Mouse (Mus musculus) stomach, embryonic 16.5 days (tissue): Measurements from ENCODE around the gene Srgap1. TPM values are rescaled to one million over a fixed set of nuclear protein-coding genes. Genes with fewer than 3 reads are reported as not detected.

Experiments
- ATAC-seq: fragments of 200-750 bp; cut with Nextera tagmentation; 2 replicates; pipeline ENCODE4 v1.8.0; 2017; ENCODE audit warnings: moderate number of reproducible peaks, moderate TSS enrichment; ENCODE audit not compliant: insufficient read depth, low FRiP score
- H3K27ac ChIP-seq: fragments of 300-500 bp; sonication (generic); 2 replicates; pipeline ENCODE4 v1.5.1; 2014; ENCODE audit warnings: low read length
- H3K27me3 ChIP-seq: fragments of 300-500 bp; sonication (generic); 2 replicates; pipeline ENCODE4 v1.6.1; 2014; ENCODE audit warnings: low read length, control low read depth, mixed read lengths; ENCODE audit not compliant: control insufficient read depth, insufficient read depth
- H3K36me3 ChIP-seq: fragments of 300-500 bp; sonication (generic); 2 replicates; pipeline ENCODE4 v1.6.1; 2014; ENCODE audit warnings: low read length; ENCODE audit not compliant: control insufficient read depth, insufficient read depth
- H3K4me1 ChIP-seq: fragments of 300-500 bp; sonication (generic); 2 replicates; pipeline ENCODE4 v1.6.1; 2014; ENCODE audit warnings: low read length, control low read depth, mixed read lengths; ENCODE audit not compliant: control insufficient read depth, insufficient read depth
- H3K4me2 ChIP-seq: fragments of 300-500 bp; sonication (generic); 2 replicates; pipeline ENCODE4 v1.6.1; 2014; ENCODE audit warnings: low read depth, low read length, mixed read lengths
- H3K4me3 ChIP-seq: fragments of 300-500 bp; sonication (generic); replicated peaks from 2 replicates; pipeline ENCODE4 v1.5.1; 2014; ENCODE audit warnings: mild to moderate bottlenecking, low read length
- H3K9ac ChIP-seq: fragments of 300-500 bp; sonication (generic); 2 replicates; pipeline ENCODE4 v1.6.1; 2014; ENCODE audit warnings: low read length
- H3K9me3 ChIP-seq: fragments of 300-500 bp; sonication (generic); replicated peaks from 2 replicates; pipeline ENCODE4 v1.6.1; 2016; ENCODE audit warnings: low read length, control low read depth; ENCODE audit not compliant: control insufficient read depth
- WGBS: fragments of 180-500 bp; shearing (Covaris S2); extraction: QIAGEN DNeasy Blood & Tissue Kit; methylation state at CpG from one replicate; pipeline ENCODE4 v1.1.7; 2014; 5-methylcytosine and 5-hydroxymethylcytosine counted together
- polyA plus RNA-seq: library from polyadenylated mRNA; unstranded; fragments of >200 nt; fragmentation: Nextera tagmentation; extraction: Ambion mirVana; gene quantifications from 2 replicates; pipeline ENCODE4 v1.2.1, GENCODE M21; 2015

The Srgap1 gene
- polyA plus RNA-seq, 1 experiment from 2014 or later = 5.6 TPM

GRCm38 (mm10) chr10:122008370-122008730 is 38.8 kb downstream of the Srgap1 start:
- 52% methylated on average over 2 of the region's 2 CpGs for WGBS
- H3K4me3 ChIP-seq = no peak overlapping the region
- no peak for ATAC-seq
- no peaks in the 10 kb centered on the region for H3K9me3 ChIP-seq
- H3K9ac ChIP-seq = no peak overlapping the region
- H3K27me3 ChIP-seq = no peaks in the 10 kb centered on the region
- H3K4me1 ChIP-seq = peaks cover 29% of the 10 kb centered on the region
- no peaks in the 10 kb centered on the region for H3K36me3 ChIP-seq
- peak overlapping the region; percentile 39; the same call in 1 of the 2 replicates for H3K27ac ChIP-seq
- peak overlapping the region; percentile 29; the same call in 1 of the 2 replicates for H3K4me2 ChIP-seq

- WGBS = 64% methylated on average over 5 of the region's 5 CpGs
- Histone ChIP-seq H3K27me3 (no peaks in the 10 kb centered on the region), H3K9me3 (no peaks in the 10 kb centered on the region), H3K4me2 (no peak overlapping the region), H3K4me1 (peaks cover 29% of the 10 kb centered on the region), H3K9ac (no peak overlapping the region), H3K4me3 (no peak overlapping the region), H3K27ac (no peak overlapping the region; the same call in 1 of the 2 replicates), H3K36me3 (no peaks in the 10 kb centered on the region)
- ATAC-seq = peak; percentile 37; the same call in 1 of the 2 replicates
Measured at GRCm38 (mm10) chr10:122006606-122007005, 40.5 kb downstream of the Srgap1 start.

DNA sequence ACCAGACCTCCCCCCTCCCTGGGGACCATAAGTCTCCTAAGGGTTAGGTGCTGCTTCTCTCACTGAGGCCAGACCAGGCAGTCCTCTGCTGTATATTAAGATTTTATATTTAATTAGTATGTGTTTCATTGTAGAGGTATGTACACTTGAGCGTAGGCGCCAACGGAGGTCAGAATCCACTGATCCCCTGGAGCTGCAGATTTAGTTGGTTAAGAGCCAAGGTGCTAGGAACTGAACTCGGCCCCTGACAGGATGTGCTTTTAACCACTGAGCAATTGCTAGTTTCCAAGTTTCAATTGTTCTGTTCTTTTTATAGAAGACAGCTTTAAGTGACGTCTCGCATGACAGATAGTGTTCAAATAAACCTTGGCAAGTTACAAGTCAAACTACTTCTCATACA is 41.0 kb downstream of the Srgap1 start:
- no peak for ATAC-seq
- H3K9me3 ChIP-seq = no peaks in the 10 kb centered on the region

DNA sequence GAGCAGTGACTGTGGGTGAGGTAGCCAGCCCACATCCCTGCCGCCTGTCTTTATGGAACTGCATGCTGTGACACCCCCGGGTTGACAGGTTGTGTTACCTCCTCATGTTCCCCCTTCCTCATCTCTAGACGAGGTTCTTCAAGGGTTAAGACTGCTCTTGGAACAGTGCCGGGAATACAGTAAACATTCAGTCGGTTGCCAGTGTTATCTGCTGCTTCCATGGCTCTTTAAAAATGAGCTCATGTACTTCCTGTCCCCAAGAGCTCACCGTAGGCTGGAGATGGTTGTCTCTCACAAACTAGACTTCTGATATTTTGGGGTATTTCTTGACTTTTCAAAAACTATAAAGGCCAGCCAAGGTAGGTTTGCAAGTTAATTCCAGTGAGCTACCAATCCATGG is 41.6 kb downstream of the Srgap1 start:
- Histone ChIP-seq H3K9ac (no peak overlapping the region), H3K27me3 (no peaks in the 10 kb centered on the region), H3K9me3 (no peaks in the 10 kb centered on the region), H3K4me1 (peaks cover 29% of the 10 kb centered on the region), H3K36me3 (no peaks in the 10 kb centered on the region), H3K4me2 (no peak overlapping the region), H3K4me3 (no peak overlapping the region), H3K27ac (no peak overlapping the region)
- ATAC-seq = no peak
- 25% methylated on average over 6 of the region's 6 CpGs for WGBS

More for the DNA sequence above, 41.0 kb downstream of the Srgap1 start:
- no peaks in the 10 kb centered on the region for H3K36me3 ChIP-seq
- no peak overlapping the region for H3K4me2 ChIP-seq
- H3K9ac ChIP-seq = no peak overlapping the region
- WGBS = 59% methylated on average over 6 of the region's 6 CpGs
- no peaks in the 10 kb centered on the region for H3K27me3 ChIP-seq
- no peak overlapping the region for H3K4me3 ChIP-seq
- peaks cover 29% of the 10 kb centered on the region for H3K4me1 ChIP-seq
- H3K27ac ChIP-seq = no peak overlapping the region

- Histone ChIP-seq H3K9me3 (no peaks in the 10 kb centered on the region), H3K27me3 (no peaks in the 10 kb centered on the region), H3K4me1 (peaks cover 15% of the 10 kb centered on the region), H3K4me3 (no peak overlapping the region), H3K36me3 (no peaks in the 10 kb centered on the region), H3K4me2 (no peak overlapping the region), H3K27ac (no peak overlapping the region), H3K9ac (no peak overlapping the region)
- no peak for ATAC-seq
- WGBS = 56% methylated on average over 6 of the region's 6 CpGs
Measured at GRCm38 (mm10) chr10:122002930-122003329, 44.2 kb downstream of the Srgap1 start.

- no peak overlapping the region for H3K27ac ChIP-seq
- 54% methylated on average over 7 of the region's 7 CpGs for WGBS
- H3K27me3 ChIP-seq = no peaks in the 10 kb centered on the region
- H3K36me3 ChIP-seq = no peaks in the 10 kb centered on the region
- H3K9ac ChIP-seq = no peak overlapping the region
- H3K9me3 ChIP-seq = no peaks in the 10 kb centered on the region
- H3K4me1 ChIP-seq = 0 out of 2 replicates have a peak, but pooled peaks cover 4% of the 10 kb centered on the region
- no peak for ATAC-seq
- H3K4me3 ChIP-seq = no peak overlapping the region
- H3K4me2 ChIP-seq = no peak overlapping the region
Measured at GRCm38 (mm10) chr10:121998806-121999205, 48.3 kb downstream of the Srgap1 start.

DNA sequence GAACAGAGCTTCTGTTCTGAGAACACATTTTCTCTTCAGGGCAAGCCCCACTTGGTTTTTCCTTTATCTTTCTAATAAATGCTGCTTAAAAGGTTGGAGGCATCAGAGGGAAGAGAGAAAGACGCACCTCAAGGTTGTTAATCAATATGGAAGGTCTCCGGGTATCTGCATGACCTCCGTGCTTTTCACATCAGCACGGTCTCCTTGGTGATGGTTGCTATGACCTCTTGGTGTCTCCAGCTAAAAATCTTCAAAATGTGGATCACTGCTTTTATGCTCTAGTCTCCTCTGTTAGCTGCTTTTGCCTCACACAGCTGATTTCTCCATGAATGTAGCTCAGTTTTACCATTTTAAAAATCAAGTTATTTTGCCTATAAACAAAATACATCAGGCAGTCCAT is 50.6 kb downstream of the Srgap1 start:
- no peak overlapping the region for H3K27ac ChIP-seq
- H3K27me3 ChIP-seq = no peaks in the 10 kb centered on the region
- ATAC-seq = no peak
- peaks cover 7% of the 10 kb centered on the region; the same call in 1 of the 2 replicates for H3K4me1 ChIP-seq
- no peak overlapping the region for H3K4me2 ChIP-seq
- no peak overlapping the region for H3K9ac ChIP-seq
- 73% methylated on average over 4 of the region's 4 CpGs for WGBS
- H3K9me3 ChIP-seq = no peaks in the 10 kb centered on the region
- H3K36me3 ChIP-seq = no peaks in the 10 kb centered on the region
- H3K4me3 ChIP-seq = no peak overlapping the region

DNA sequence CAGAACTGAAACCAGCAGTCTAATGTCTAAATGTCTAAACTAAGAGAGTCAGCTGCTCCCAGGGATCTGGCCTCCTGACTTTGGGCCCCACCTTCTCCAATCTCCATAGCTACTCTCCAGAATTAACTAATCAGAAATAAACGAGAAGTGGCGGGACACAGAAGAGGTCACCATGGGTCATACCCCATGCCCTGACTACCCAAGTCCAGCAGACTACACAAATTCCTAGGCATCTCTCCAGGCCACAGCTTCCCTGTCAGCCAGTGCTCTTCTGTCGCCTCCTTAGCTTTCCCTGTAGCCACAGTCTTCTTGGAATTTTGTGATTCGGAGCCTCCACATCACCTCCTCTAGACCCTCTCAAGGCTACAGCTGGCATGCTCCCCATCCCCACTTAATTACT is 51.7 kb downstream of the Srgap1 start:
- H3K36me3 ChIP-seq = no peaks in the 10 kb centered on the region
- H3K9me3 ChIP-seq = no peaks in the 10 kb centered on the region
- no peak overlapping the region for H3K4me2 ChIP-seq
- H3K27ac ChIP-seq = no peak overlapping the region
- H3K4me1 ChIP-seq = peaks cover 7% of the 10 kb centered on the region; the same call in 1 of the 2 replicates
- 58% methylated on average over 4 of the region's 4 CpGs for WGBS
- no peaks in the 10 kb centered on the region for H3K27me3 ChIP-seq
- no peak for ATAC-seq
- H3K4me3 ChIP-seq = no peak overlapping the region
- no peak overlapping the region for H3K9ac ChIP-seq

DNA sequence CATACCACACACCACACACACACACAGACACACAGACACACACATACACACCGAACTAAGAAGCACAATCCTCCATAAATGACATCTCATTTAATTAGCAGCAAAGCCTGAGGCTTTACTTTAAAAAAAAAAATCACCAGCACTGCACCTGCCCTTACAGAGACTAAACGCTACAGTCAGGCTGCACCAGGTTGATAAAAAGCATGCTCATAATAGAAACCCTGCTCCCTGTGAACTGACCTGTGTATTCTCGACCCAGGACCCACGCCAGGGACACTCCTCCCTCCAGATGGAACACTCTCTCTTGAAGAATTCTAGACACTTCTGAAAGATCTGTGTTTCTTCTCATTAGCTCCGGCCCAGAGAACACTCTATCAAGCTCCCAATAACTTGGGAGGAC is 52.5 kb downstream of the Srgap1 start:
- H3K27me3 ChIP-seq = no peaks in the 10 kb centered on the region
- no peak overlapping the region for H3K4me3 ChIP-seq
- no peak overlapping the region for H3K9ac ChIP-seq
- no peak overlapping the region for H3K27ac ChIP-seq
- H3K4me1 ChIP-seq = peaks cover 7% of the 10 kb centered on the region; the same call in 1 of the 2 replicates
- no peak for ATAC-seq
- no peaks in the 10 kb centered on the region for H3K9me3 ChIP-seq
- H3K4me2 ChIP-seq = no peak overlapping the region
- 50% methylated on average over 5 of the region's 5 CpGs for WGBS
- no peaks in the 10 kb centered on the region for H3K36me3 ChIP-seq
